ENCODE assay signal across 8 mouse cellular contexts in the genomic region with DNA sequence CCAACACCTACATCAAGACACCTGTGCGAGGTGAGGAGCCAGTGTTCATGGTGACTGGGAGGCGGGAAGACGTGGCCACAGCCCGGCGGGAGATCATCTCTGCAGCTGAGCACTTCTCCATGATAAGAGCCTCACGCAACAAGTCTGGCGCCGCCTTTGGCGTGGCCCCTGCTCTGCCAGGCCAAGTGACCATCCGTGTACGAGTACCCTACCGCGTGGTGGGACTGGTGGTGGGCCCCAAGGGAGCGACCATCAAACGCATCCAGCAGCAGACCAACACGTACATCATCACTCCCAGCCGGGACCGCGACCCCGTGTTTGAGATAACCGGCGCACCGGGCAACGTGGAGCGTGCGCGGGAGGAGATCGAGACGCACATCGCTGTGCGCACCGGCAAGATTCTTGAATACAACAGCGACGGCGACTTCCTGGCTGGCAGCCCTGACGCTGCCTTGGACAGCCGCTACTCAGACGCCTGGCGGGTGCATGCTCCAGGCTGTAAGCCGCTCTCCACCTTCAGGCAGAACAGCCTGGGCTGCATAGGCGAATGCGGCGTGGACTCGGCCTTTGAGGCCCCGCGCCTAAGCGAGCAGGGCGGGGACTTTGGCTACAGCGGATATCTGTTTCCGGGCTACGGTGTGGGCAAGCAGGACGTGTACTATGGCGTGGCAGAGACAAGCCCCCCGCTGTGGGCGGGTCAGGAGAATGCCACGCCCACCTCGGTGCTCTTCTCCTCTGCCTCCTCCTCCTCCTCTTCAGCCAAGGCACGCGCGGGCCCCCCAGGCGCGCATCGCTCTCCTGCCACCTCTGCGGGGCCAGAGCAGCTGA. TPM values are rescaled to one million over a fixed set of nuclear protein-coding genes. Genes with fewer than 3 reads are reported as not detected.
DNase-seq lines count a peak whose midpoint lies in the region; ATAC-seq lines count a peak whose summit lies in the region.

No protein-coding gene starts in this region.

- peak overlapping the region; percentile 35; the same call in 1 of the 2 replicates for H3K27ac ChIP-seq in embryonic facial prominence, embryonic 11.5 days (replicated peaks; ENCODE audit: low read depth, low read length)

- H3K4me1 ChIP-seq in embryonic facial prominence, embryonic 11.5 days (ENCODE audit: control insufficient read depth, insufficient read depth, low read length), result peaks cover 35% of the 10 kb centered on the region

- intact Hi-C loops in left cerebral cortex, postnatal 36 days (cut with DNase I), result no loop called here

- peak overlapping the region; percentile 100 for H3K9ac ChIP-seq in embryonic facial prominence, embryonic 11.5 days (replicated peaks; ENCODE audit: low read length)

- H3K27me3 ChIP-seq in embryonic facial prominence, embryonic 11.5 days (ENCODE audit: control insufficient read depth, insufficient read depth, low read length), result no peaks in the 10 kb centered on the region

- 5% methylated on average over 62 of the region's 64 CpGs for WGBS in embryonic facial prominence, embryonic 11.5 days

- H3K4me2 ChIP-seq in embryonic facial prominence, embryonic 11.5 days (ENCODE audit: low read depth, low read length), result peak overlapping the region; percentile 95

- peak; percentile 15; the same call in 1 of the 2 replicates for ATAC-seq in embryonic facial prominence, embryonic 11.5 days (replicated peaks; ENCODE audit: insufficient number of reproducible peaks, low FRiP score, low TSS enrichment, low read depth)
- peak; percentile 72 for ATAC-seq in megakaryocyte progenitor cell, adult 5-6 weeks (replicated peaks; ENCODE audit: poor library complexity)

- peak; percentile 32 to 33 for DNase-seq in spleen, adult 18-20 months
- DNase-seq in spleen, postnatal 14 days (ENCODE audit: low spot score in 2 of 2), result no peak
- peak; percentile 87 for DNase-seq in embryonic facial prominence, embryonic 11.5 days (ENCODE audit: low spot score)
- DNase-seq in heart, adult 18-20 months, result peak; percentile 85 to 91
- peak; percentile 85 for DNase-seq in kidney, adult 11 months
- DNase-seq in left cerebral cortex, postnatal 36 days (ENCODE audit: low spot score in 2 of 2), result peak; percentile 82 to 85
- peak; percentile 63 to 79 for DNase-seq in spleen, postnatal 4 days (ENCODE audit: low spot score in 2 of 2)

- H3K9me3 ChIP-seq in embryonic facial prominence, embryonic 11.5 days (replicated peaks; ENCODE audit: control insufficient read depth, low read length), result no peaks in the 10 kb centered on the region

- H3K36me3 ChIP-seq in embryonic facial prominence, embryonic 11.5 days (replicated peaks; ENCODE audit: control insufficient read depth, insufficient read depth, low read depth, low read length), result peaks cover 24% of the 10 kb centered on the region

- peak overlapping the region; percentile 88 for H3K4me3 ChIP-seq in embryonic facial prominence, embryonic 11.5 days (ENCODE audit: low read depth, low read length)

RNA-seq across cellular contexts. Expression of a gene that starts 4.1 kb away (rescaled TPM):
- 40.1 and 41.0 TPM in 2 replicates for polyA plus RNA-seq in embryonic facial prominence, embryonic 11.5 days (2014; fragmentation: Nextera tagmentation; extraction: Ambion mirVana)
- under 1 TPM; 0.26 to 0.35 TPM for total RNA-seq in heart, adult 18-20 months (2021)
- 1 to 10 TPM; 2.6 to 2.9 TPM for total RNA-seq in left cerebral cortex, postnatal 36 days (2021)
- 3.8 and 3.9 TPM in 2 replicates for total RNA-seq in megakaryocyte progenitor cell, adult 5-6 weeks (2015)
- 1.7 and 2.8 TPM in 2 replicates for total RNA-seq in megakaryocyte progenitor cell, adult 5-6 weeks (2017)

RNA-seq across cellular contexts. Expression of a gene that starts 11.8 kb away (rescaled TPM):
- polyA plus RNA-seq in embryonic facial prominence, embryonic 11.5 days (2014; fragmentation: Nextera tagmentation; extraction: Ambion mirVana), result 3.7 and 4.0 TPM in 2 replicates
- total RNA-seq in heart, adult 18-20 months (2021), result under 1 TPM in 1 of 2 experiments, not detected in 1; 0.26 TPM
- total RNA-seq in left cerebral cortex, postnatal 36 days (2021), result not detected
- 0.17 TPM in 1 of 2 replicates, not detected in the other for total RNA-seq in megakaryocyte progenitor cell, adult 5-6 weeks (2015)
- total RNA-seq in megakaryocyte progenitor cell, adult 5-6 weeks (2017), result 0.37 TPM in 1 of 2 replicates, not detected in the other

RNA-seq across cellular contexts. Expression of a gene that starts 16.6 kb away (rescaled TPM):
- polyA plus RNA-seq in embryonic facial prominence, embryonic 11.5 days (2014; fragmentation: Nextera tagmentation; extraction: Ambion mirVana), result 77.4 and 82.0 TPM in 2 replicates
- 100 to 1,000 TPM; 102 to 104 TPM for total RNA-seq in heart, adult 18-20 months (2021)
- 100 to 1,000 TPM; 103 to 106 TPM for total RNA-seq in left cerebral cortex, postnatal 36 days (2021)
- 42.4 and 46.4 TPM in 2 replicates for total RNA-seq in megakaryocyte progenitor cell, adult 5-6 weeks (2015)
- 93.9 and 115 TPM in 2 replicates for total RNA-seq in megakaryocyte progenitor cell, adult 5-6 weeks (2017)

RNA-seq across cellular contexts. Expression of a gene that starts 17.2 kb away (rescaled TPM):
- 62.1 and 73.3 TPM in 2 replicates for polyA plus RNA-seq in embryonic facial prominence, embryonic 11.5 days (2014; fragmentation: Nextera tagmentation; extraction: Ambion mirVana)
- total RNA-seq in heart, adult 18-20 months (2021), result 10 to 100 TPM; 72.4 to 78.7 TPM
- 100 to 1,000 TPM; 129 to 137 TPM for total RNA-seq in left cerebral cortex, postnatal 36 days (2021)
- 42.0 and 49.7 TPM in 2 replicates for total RNA-seq in megakaryocyte progenitor cell, adult 5-6 weeks (2015)
- total RNA-seq in megakaryocyte progenitor cell, adult 5-6 weeks (2017), result 40.6 and 47.5 TPM in 2 replicates

RNA-seq across cellular contexts. Expression of a gene that starts 26.6 kb away (rescaled TPM):
- polyA plus RNA-seq in embryonic facial prominence, embryonic 11.5 days (2014; fragmentation: Nextera tagmentation; extraction: Ambion mirVana), result 28.7 and 30.5 TPM in 2 replicates
- 100 to 1,000 TPM; 113 to 129 TPM for total RNA-seq in heart, adult 18-20 months (2021)
- 10 to 100 TPM; 47.1 to 57.3 TPM for total RNA-seq in left cerebral cortex, postnatal 36 days (2021)
- 2.3 and 2.6 TPM in 2 replicates for total RNA-seq in megakaryocyte progenitor cell, adult 5-6 weeks (2015)
- total RNA-seq in megakaryocyte progenitor cell, adult 5-6 weeks (2017), result 5.8 and 9.8 TPM in 2 replicates

Comparison
In these comparisons a context has a peak if more than half of its experiments do, and no peak if none do; other contexts are left out.
1. DNase-seq: peak in spleen, adult 18-20 months (2 of 2), embryonic facial prominence, embryonic 11.5 days (single experiment), heart, adult 18-20 months (2 of 2), kidney, adult 11 months (single experiment), left cerebral cortex, postnatal 36 days (2 of 2) and spleen, postnatal 4 days (2 of 2); none in spleen, postnatal 14 days (0 of 2).